Mouse (Mus musculus) spleen, adult 2 months (tissue): Measurements from ENCODE around the gene Adprhl1.

Experiments used
- CTCF ChIP-seq: fragments of 200-500 bp; IDR thresholded peaks from 2 replicates; pipeline ENCODE4 v1.5.1; 2011; ENCODE audit warnings: mild to moderate bottlenecking, inconsistent platforms; ENCODE audit not compliant: insufficient read depth, insufficient read length, insufficient replicate concordance; ENCODE audit errors: extremely low read depth
- POLR2A ChIP-seq: fragments of 200-500 bp; IDR thresholded peaks from 2 replicates; pipeline ENCODE4 v1.6.1; 2011; ENCODE audit warnings: low read depth, low read length, inconsistent platforms

- TF ChIP-seq CTCF (no peak), POLR2A (no peak)
These were observed 10.7 kb downstream of the Adprhl1 start for GRCm38 (mm10) chr8:13242985-13243870.
